Mouse (Mus musculus) stomach, postnatal 0 days (tissue): Measurements from ENCODE around the gene Cga. TPM values are rescaled to one million over a fixed set of nuclear protein-coding genes. Genes with fewer than 3 reads are reported as not detected.

ENCODE experiments used
- ATAC-seq: fragments of 200-750 bp; cut with Nextera tagmentation; 2 replicates; pipeline ENCODE4 v1.8.0; 2017; ENCODE audit not compliant: low FRiP score, low TSS enrichment
- DNase-seq: peaks from one replicate; pipeline ENCODE4 v3.0.0-alpha.2; 2016; ENCODE audit warnings: low spot score
- H3K27ac ChIP-seq: fragments of 300-500 bp; sonication (generic); replicated peaks from 2 replicates; pipeline ENCODE4 v1.5.1; 2014; ENCODE audit warnings: mild to moderate bottlenecking, control low read depth
- H3K27me3 ChIP-seq: fragments of 300-500 bp; sonication (generic); 2 replicates; pipeline ENCODE4 v1.6.1; 2014; ENCODE audit warnings: low read length; ENCODE audit not compliant: control insufficient read depth, insufficient read depth
- H3K36me3 ChIP-seq: fragments of 300-500 bp; sonication (generic); 2 replicates; pipeline ENCODE4 v1.6.1; 2014; ENCODE audit warnings: low read length, mixed read lengths; ENCODE audit not compliant: control insufficient read depth, insufficient read depth
- H3K4me1 ChIP-seq: fragments of 300-500 bp; sonication (generic); replicated peaks from 2 replicates; pipeline ENCODE4 v1.6.1; 2014; ENCODE audit warnings: antibody characterized with exemption; ENCODE audit not compliant: control insufficient read depth, insufficient read depth
- H3K4me2 ChIP-seq: fragments of 300-500 bp; sonication (generic); replicated peaks from 2 replicates; pipeline ENCODE4 v1.6.1; 2014; ENCODE audit warnings: low read depth, mild to moderate bottlenecking, control low read depth, moderate library complexity
- H3K4me3 ChIP-seq: fragments of 300-500 bp; sonication (generic); 2 replicates; pipeline ENCODE4 v1.5.1; 2014; ENCODE audit warnings: low read depth, low read length, control low read depth
- H3K9ac ChIP-seq: fragments of 300-500 bp; sonication (generic); 2 replicates; pipeline ENCODE4 v1.6.1; 2014; ENCODE audit warnings: mild to moderate bottlenecking, low read length, control low read depth, mixed read lengths
- H3K9me3 ChIP-seq: fragments of 300-500 bp; sonication (generic); 2 replicates; pipeline ENCODE4 v1.6.1; 2016; ENCODE audit warnings: low read length; ENCODE audit not compliant: control insufficient read depth
- CTCF ChIP-seq: IDR thresholded peaks from 2 replicates; pipeline ENCODE4 v1.5.1; 2016; ENCODE audit warnings: antibody characterized with exemption, low read depth, mild to moderate bottlenecking, moderate library complexity
- EP300 ChIP-seq: optimal IDR thresholded peaks from 2 replicates; pipeline ENCODE3; 2016; ENCODE audit warnings: antibody characterized with exemption
- WGBS: fragments of 180-500 bp; shearing (Covaris S2); extraction: QIAGEN DNeasy Blood & Tissue Kit; methylation state at CpG from one replicate; pipeline ENCODE4 v1.1.7; 2014; 5-methylcytosine and 5-hydroxymethylcytosine counted together
- polyA plus RNA-seq: library from polyadenylated mRNA; unstranded; fragments of >200 nt; fragmentation: Nextera tagmentation; extraction: Ambion mirVana; gene quantifications from 2 replicates; pipeline ENCODE4 v1.2.1, GENCODE M21; 2015

The Cga gene
- polyA plus RNA-seq, 1 experiment from 2014 or later, result 0.19 TPM

DNA sequence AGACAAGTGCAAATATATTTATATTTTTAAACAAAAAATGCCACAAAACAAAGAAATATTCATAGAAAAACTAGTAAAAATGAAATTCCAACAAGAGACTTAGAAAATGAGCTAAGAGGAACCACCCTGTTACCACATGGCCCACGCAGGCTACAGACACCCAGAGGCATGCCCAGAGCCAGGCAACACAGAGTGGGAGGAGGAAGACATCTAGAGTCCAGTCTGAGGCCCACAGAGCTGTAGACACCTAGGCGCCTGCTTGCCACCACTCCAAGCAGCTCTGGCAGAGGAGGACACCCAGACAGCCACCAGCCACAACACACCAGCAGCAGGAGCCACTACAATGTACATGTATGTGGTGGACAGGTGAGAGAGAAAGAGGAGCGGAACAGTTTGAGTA is 34.7 kb upstream of the Cga start:
- H3K9ac ChIP-seq, result no peak overlapping the region
- no peak overlapping the region for H3K4me2 ChIP-seq
- H3K9me3 ChIP-seq, result no peaks in the 10 kb centered on the region
- TF ChIP-seq CTCF (no peak), EP300 (no peak)
- H3K27ac ChIP-seq, result no peak overlapping the region
- no peak for ATAC-seq
- no peak for DNase-seq
- no peaks in the 10 kb centered on the region for H3K4me1 ChIP-seq
- H3K36me3 ChIP-seq, result no peaks in the 10 kb centered on the region
- no peak overlapping the region for H3K4me3 ChIP-seq
- no peaks in the 10 kb centered on the region for H3K27me3 ChIP-seq
- 91% methylated on average over 3 of the region's 3 CpGs for WGBS

DNA sequence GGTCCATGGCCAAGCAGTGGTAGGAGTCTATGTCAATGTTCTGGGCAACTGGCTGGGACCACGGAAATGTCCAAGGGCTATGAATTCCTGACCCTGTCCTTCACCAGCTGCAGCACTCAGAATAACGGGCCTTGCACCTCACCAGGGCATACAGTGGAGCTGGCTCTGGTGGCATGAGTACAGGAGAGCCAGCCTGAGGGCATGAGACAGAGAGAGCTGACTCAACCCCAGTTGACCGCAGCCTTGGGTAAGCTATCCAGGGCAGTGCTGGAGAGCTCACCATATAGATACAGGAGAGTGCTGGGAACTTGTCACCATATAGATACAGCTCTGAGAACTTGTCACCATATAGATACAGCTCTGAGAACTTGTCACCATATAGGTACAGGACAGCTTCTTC is 34.2 kb upstream of the Cga start:
- Histone ChIP-seq H3K27ac (no peak overlapping the region), H3K4me1 (no peaks in the 10 kb centered on the region), H3K36me3 (no peaks in the 10 kb centered on the region), H3K4me2 (no peak overlapping the region), H3K9ac (no peak overlapping the region), H3K4me3 (no peak overlapping the region), H3K9me3 (no peaks in the 10 kb centered on the region), H3K27me3 (no peaks in the 10 kb centered on the region)
- TF ChIP-seq CTCF (no peak), EP300 (no peak)
- 86% methylated on average over 3 of the region's 3 CpGs for WGBS
- no peak for DNase-seq
- 0 out of 2 replicates have a peak, but pooled peaks have one; percentile 24 for ATAC-seq

DNA sequence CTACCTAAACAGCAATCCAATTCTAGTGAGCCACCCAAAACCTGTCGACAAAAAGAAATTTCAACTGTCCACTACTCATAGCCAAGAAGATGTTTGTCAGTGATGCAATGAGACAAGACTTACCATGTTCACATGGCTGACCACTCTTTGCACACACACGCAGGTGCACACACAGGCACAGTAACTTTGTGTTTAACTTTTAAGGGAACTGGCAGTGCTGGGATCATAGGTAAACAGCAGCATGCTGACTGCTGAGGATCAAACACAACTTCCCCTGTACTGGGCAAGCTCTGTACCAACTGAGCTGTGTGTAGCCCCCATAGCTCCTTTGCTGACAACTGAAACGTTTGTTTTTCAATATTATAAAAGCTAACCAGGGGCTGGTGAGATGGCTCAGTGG is 32.1 kb upstream of the Cga start:
- Histone ChIP-seq H3K36me3 (no peaks in the 10 kb centered on the region), H3K4me3 (no peak overlapping the region), H3K4me2 (no peak overlapping the region), H3K27ac (no peak overlapping the region), H3K4me1 (no peaks in the 10 kb centered on the region), H3K27me3 (no peaks in the 10 kb centered on the region), H3K9ac (no peak overlapping the region), H3K9me3 (no peaks in the 10 kb centered on the region)
- DNase-seq, result no peak
- TF ChIP-seq EP300 (no peak), CTCF (no peak)
- 67% methylated on average over 3 of the region's 3 CpGs for WGBS
- no peak for ATAC-seq

DNA sequence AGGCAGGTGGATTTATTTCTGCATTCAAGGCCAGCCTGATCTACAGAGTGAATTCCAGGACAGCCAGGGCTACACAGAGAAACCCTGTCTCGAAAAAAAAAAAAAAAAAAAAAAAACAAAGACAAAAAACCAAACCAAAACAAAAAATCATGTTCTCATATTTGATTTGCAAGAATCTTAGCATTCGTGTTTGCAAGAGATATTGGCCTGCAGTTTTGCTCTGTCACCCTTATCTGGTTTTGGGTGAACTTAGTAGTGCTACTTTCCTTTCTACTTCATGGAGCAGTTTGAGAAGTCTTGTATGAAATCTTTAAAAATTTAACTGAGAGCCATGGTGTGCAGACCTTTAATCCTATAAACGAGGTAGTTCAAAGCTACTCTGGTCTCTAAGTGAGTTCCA is 23.8 kb upstream of the Cga start:
- Histone ChIP-seq H3K4me1 (0 out of 2 replicates have a peak, but pooled peaks cover 3% of the 10 kb centered on the region), H3K4me3 (no peak overlapping the region), H3K27ac (no peak overlapping the region), H3K36me3 (no peaks in the 10 kb centered on the region), H3K9me3 (no peaks in the 10 kb centered on the region), H3K27me3 (no peaks in the 10 kb centered on the region), H3K9ac (no peak overlapping the region), H3K4me2 (no peak overlapping the region)
- TF ChIP-seq EP300 (no peak), CTCF (no peak)
- ATAC-seq (no peak), DNase-seq (no peak)
- WGBS, result 73% methylated on average over 3 of the region's 3 CpGs

DNA sequence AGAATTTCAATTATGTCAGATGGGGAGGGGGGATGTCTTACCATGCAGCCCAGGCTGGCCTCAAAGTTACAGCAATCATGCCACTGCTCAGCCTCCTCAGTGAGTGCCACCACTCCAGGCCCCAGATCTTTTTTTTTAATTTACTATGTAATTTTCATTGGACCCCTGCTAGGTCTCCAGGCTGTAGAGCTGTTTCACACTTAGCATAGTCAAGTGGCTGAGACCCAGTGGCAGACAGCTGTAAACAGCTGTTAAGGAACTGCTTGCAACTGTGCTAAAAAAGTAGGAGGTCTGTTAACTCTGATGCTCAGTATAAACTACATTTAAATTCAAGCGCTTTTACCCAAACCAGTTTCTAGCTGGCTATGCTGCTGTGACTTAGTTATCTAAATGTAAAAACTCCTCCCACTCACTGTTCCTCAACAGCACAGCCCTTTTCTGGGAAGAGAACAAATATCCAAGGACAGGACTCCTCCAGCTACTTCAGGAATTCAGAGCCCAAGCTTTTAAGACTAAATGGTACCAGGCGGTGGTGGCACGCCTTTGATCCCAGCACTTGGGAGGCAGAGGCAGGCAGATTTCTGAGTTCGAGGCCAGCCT is 20.6 kb upstream of the Cga start:
- H3K27me3 ChIP-seq, result no peaks in the 10 kb centered on the region
- DNase-seq, result no peak
- H3K4me1 ChIP-seq, result 0 out of 2 replicates have a peak, but pooled peaks cover 3% of the 10 kb centered on the region
- no peaks in the 10 kb centered on the region for H3K36me3 ChIP-seq
- no peak overlapping the region for H3K27ac ChIP-seq
- no peaks in the 10 kb centered on the region for H3K9me3 ChIP-seq
- 74% methylated on average over 4 of the region's 4 CpGs for WGBS
- H3K4me2 ChIP-seq, result no peak overlapping the region
- ATAC-seq, result no peak
- H3K9ac ChIP-seq, result no peak overlapping the region
- TF ChIP-seq CTCF (no peak), EP300 (no peak)
- H3K4me3 ChIP-seq, result no peak overlapping the region

DNA sequence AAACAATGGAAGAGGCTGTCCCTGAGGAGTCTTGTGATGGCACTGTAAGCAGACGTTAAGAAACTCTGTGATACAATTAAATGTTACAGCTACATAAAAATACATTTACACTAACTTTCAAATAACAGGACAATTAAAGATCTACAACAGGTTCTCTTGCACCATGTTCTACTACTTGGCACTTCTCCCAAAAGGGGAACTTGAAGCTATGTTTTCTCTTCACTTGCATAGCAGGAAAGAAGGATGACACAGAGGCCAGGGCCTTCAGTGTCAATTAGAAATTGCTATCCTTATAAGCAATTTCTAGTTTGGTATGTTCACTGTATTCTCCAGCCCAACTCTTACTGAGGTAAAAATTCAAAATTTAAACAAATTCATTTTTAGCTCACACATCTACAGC is 19.3 kb upstream of the Cga start:
- Histone ChIP-seq H3K4me2 (no peak overlapping the region), H3K36me3 (no peaks in the 10 kb centered on the region), H3K9ac (no peak overlapping the region), H3K9me3 (no peaks in the 10 kb centered on the region), H3K27me3 (no peaks in the 10 kb centered on the region), H3K27ac (no peak overlapping the region), H3K4me3 (no peak overlapping the region), H3K4me1 (0 out of 2 replicates have a peak, but pooled peaks cover 3% of the 10 kb centered on the region)
- WGBS, result 39% methylated on average over 1 of the region's 1 CpGs
- no peak for ATAC-seq
- no peak for DNase-seq
- TF ChIP-seq EP300 (no peak), CTCF (no peak)
